Mouse (Mus musculus) heart, postnatal 0 days (tissue): Measurements from ENCODE around the gene Gm42906. TPM values are rescaled to one million over a fixed set of nuclear protein-coding genes. Genes with fewer than 3 reads are reported as not detected.

Experiments used
- ATAC-seq: fragments of 200-750 bp; cut with Nextera tagmentation; 2 replicates; pipeline ENCODE4 v1.8.0; 2017; ENCODE audit warnings: low read depth, moderate number of reproducible peaks, moderate library complexity; ENCODE audit not compliant: insufficient read depth
- DNase-seq: peaks from one replicate; pipeline ENCODE4 v3.0.0-alpha.2; 2016; ENCODE audit warnings: low spot score
- H3K27ac ChIP-seq: fragments of 300-500 bp; sonication (generic); 2 replicates; pipeline ENCODE4 v1.5.1; 2014; ENCODE audit warnings: low read depth, mild to moderate bottlenecking
- H3K27me3 ChIP-seq: fragments of 300-500 bp; sonication (generic); 2 replicates; pipeline ENCODE4 v1.6.1; 2014; ENCODE audit warnings: low read length, mixed read lengths; ENCODE audit not compliant: control insufficient read depth, insufficient read depth
- H3K36me3 ChIP-seq: fragments of 300-500 bp; sonication (generic); replicated peaks from 2 replicates; pipeline ENCODE4 v1.6.1; 2014; ENCODE audit warnings: low read length, mixed read lengths; ENCODE audit not compliant: control insufficient read depth, insufficient read depth
- H3K4me1 ChIP-seq: fragments of 300-500 bp; sonication (generic); 2 replicates; pipeline ENCODE4 v1.6.1; 2014; ENCODE audit warnings: antibody characterized with exemption; ENCODE audit not compliant: control insufficient read depth, insufficient read depth
- H3K4me2 ChIP-seq: fragments of 300-500 bp; sonication (generic); 2 replicates; pipeline ENCODE4 v1.6.1; 2014; ENCODE audit warnings: low read depth, mild to moderate bottlenecking, low read length, moderate library complexity
- H3K4me3 ChIP-seq: fragments of 300-500 bp; sonication (generic); 2 replicates; pipeline ENCODE4 v1.5.1; 2014; ENCODE audit warnings: low read depth, low read length
- H3K9ac ChIP-seq: fragments of 300-500 bp; sonication (generic); replicated peaks from 2 replicates; pipeline ENCODE4 v1.6.1; 2014; ENCODE audit warnings: low read depth, low read length, mixed read lengths
- H3K9me3 ChIP-seq: fragments of 300-500 bp; sonication (generic); replicated peaks from 2 replicates; pipeline ENCODE4 v1.6.1; 2016; ENCODE audit warnings: low read length; ENCODE audit not compliant: control insufficient read depth
- CTCF ChIP-seq: IDR thresholded peaks from 2 replicates; pipeline ENCODE4 v1.5.1; 2016; ENCODE audit warnings: antibody characterized with exemption, control low read depth, low read depth
- EP300 ChIP-seq: IDR thresholded peaks from 2 replicates; pipeline ENCODE4 v1.6.1; 2016; ENCODE audit warnings: antibody characterized with exemption, low read depth
- WGBS: fragments of 180-500 bp; shearing (Covaris S2); extraction: QIAGEN DNeasy Blood & Tissue Kit; methylation state at CpG from one replicate; pipeline ENCODE4 v1.1.7; 2014; 5-methylcytosine and 5-hydroxymethylcytosine counted together
- polyA plus RNA-seq: library from polyadenylated mRNA; unstranded; fragments of >200 nt; fragmentation: Nextera tagmentation; extraction: Ambion mirVana; gene quantifications from 2 replicates; pipeline ENCODE4 v1.2.1, GENCODE M21; 2015
- total RNA-seq: library from RNA; depleted of rRNA; stranded (reverse); fragments of >200 nt; gene quantifications from 2 replicates; pipeline ENCODE4 v1.2.3, GENCODE M21; 2014; ENCODE audit warnings: low replicate concordance

The Gm42906 gene
- total and polyA plus RNA-seq, 2 experiments from 2014 or later = not detected

- Histone ChIP-seq H3K27ac (no peak overlapping the region), H3K27me3 (no peaks in the 10 kb centered on the region), H3K9ac (no peak overlapping the region), H3K4me3 (no peak overlapping the region), H3K36me3 (no peaks in the 10 kb centered on the region), H3K9me3 (no peaks in the 10 kb centered on the region), H3K4me2 (no peak overlapping the region), H3K4me1 (no peaks in the 10 kb centered on the region; the same call in 1 of the 2 replicates)
- ATAC-seq (no peak), DNase-seq (no peak)
- TF ChIP-seq CTCF (no peak), EP300 (no peak)
- 78% methylated on average over 2 of the region's 2 CpGs for WGBS
Observed at GRCm38 (mm10) chr5:151371130-151371529, 56.8 kb downstream of the Gm42906 start.

DNA sequence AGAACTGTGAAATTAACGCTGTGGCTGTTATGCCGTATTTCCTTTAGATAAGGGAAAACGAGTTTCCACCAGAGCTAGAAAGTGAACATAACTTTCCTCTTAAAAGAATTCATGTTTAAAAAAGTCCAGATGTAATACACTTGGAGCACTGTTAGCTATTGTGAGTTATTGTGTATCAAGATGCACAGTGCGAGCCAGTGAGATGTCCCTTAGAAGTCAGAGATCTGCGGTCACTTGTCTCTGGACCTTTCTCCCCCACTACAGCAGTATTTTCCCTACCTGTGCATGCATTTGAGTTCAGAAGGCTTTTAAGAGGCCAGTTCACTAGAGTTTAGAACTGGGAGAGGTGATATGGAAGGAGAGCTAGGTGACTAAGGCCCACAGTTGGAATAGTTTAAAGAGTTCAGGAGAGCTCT is 58.6 kb downstream of the Gm42906 start:
- Histone ChIP-seq H3K9me3 (no peaks in the 10 kb centered on the region), H3K36me3 (no peaks in the 10 kb centered on the region), H3K4me1 (no peaks in the 10 kb centered on the region; the same call in 1 of the 2 replicates), H3K4me2 (peak overlapping the region; percentile 69), H3K27ac (peak overlapping the region; percentile 93), H3K27me3 (no peaks in the 10 kb centered on the region), H3K4me3 (peak overlapping the region; percentile 53), H3K9ac (peak overlapping the region; percentile 68)
- WGBS = 38% methylated on average over 5 of the region's 5 CpGs
- TF ChIP-seq CTCF = no peak
- no peak for TF ChIP-seq EP300
- DNase-seq (peak; percentile 6), ATAC-seq (no peak)

DNA sequence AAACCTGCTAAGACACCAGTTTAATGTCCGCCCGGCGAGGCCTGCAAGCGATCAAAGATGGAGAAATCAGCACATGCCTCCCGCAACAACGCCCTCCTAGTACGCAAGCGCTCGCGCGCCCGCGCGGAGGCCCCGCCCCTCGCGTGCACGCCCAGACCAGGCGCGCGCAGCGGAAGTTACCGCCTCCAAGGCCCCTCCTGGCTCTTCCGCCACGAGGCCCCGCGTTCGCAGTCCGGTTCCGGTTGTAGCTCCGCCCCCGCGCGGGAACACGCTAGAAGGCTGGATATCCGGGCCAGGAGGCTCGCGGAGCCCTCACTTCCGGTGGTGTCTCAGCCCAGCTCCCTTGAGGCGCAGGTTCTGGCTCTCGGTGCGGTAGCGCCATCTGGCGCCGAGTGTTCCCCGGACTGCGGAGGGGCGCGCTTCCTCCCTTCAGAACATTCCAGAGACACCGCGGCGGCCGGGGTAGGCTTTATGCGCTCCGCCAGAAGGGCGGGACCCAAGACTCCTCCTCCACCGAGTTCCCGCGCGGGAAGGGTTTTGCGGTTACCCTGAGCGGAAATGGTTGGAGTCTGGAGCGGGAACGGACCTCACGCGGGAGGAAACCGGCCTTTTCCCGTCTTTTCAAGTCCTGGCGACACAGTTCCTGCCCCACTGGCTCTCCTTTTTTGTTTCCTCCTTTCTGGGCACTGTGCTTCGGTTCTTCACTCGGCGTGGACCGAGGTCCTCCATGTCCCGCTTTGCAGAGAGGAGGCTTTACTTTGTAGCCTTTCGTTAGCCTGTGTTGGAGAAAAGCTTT is 59.4 kb downstream of the Gm42906 start:
- ATAC-seq (peak; percentile 97), DNase-seq (peak; percentile 99)
- under 1% methylated on average over 75 of the region's 75 CpGs for WGBS
- Histone ChIP-seq H3K36me3 (no peaks in the 10 kb centered on the region), H3K27ac (peak overlapping the region; percentile 93), H3K4me2 (peak overlapping the region; percentile 71), H3K4me3 (peak overlapping the region; percentile 53), H3K27me3 (no peaks in the 10 kb centered on the region), H3K9me3 (no peaks in the 10 kb centered on the region), H3K9ac (peak overlapping the region; percentile 68), H3K4me1 (no peaks in the 10 kb centered on the region; the same call in 1 of the 2 replicates)
- TF ChIP-seq EP300 = peak; percentile 82; the same call in 1 of the 2 replicates
- TF ChIP-seq CTCF = peak; percentile 95

DNA sequence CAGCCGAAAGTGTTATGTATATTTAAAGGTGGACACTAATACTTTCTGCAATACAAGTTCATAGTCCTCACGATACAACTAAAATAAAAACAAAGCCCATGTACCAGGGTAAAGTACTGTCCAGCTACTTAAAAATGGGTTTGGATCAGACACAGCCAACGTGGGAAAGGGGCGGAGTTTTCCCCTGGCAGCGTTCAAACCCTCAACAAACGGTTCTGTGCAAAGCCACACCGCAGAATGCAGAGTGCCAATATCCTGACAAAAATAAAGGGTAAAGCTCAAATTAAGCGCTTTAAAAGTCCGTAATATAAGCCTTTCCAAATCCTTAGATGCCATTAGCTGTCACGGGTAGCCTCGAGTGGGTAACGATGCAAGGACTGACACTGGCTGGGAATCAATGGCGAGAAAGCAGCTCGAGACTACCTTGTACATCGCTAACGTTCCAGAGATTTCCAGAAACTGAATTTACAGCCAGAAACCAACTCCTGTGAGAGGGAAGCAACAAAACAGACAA is 60.0 kb downstream of the Gm42906 start:
- DNase-seq (no peak), ATAC-seq (0 out of 2 replicates have a peak, but pooled peaks have one; percentile 1)
- TF ChIP-seq CTCF (no peak), EP300 (no peak)
- no peaks in the 10 kb centered on the region for H3K27me3 ChIP-seq
- no peaks in the 10 kb centered on the region for H3K9me3 ChIP-seq
- peak overlapping the region; percentile 53 for H3K4me3 ChIP-seq
- no peaks in the 10 kb centered on the region; the same call in 1 of the 2 replicates for H3K4me1 ChIP-seq
- H3K36me3 ChIP-seq = no peaks in the 10 kb centered on the region
- peak overlapping the region; percentile 93 for H3K27ac ChIP-seq
- peak overlapping the region; percentile 71 for H3K4me2 ChIP-seq
- WGBS = 9% methylated on average over 16 of the region's 16 CpGs
- H3K9ac ChIP-seq = peak overlapping the region; percentile 11

- H3K9ac ChIP-seq = no peak overlapping the region
- H3K36me3 ChIP-seq = no peaks in the 10 kb centered on the region
- peak overlapping the region; percentile 71 for H3K4me2 ChIP-seq
- ATAC-seq (no peak), DNase-seq (no peak)
- no peaks in the 10 kb centered on the region for H3K27me3 ChIP-seq
- peak overlapping the region; percentile 53 for H3K4me3 ChIP-seq
- H3K4me1 ChIP-seq = no peaks in the 10 kb centered on the region; the same call in 1 of the 2 replicates
- peak overlapping the region; percentile 93 for H3K27ac ChIP-seq
- H3K9me3 ChIP-seq = no peaks in the 10 kb centered on the region
- WGBS = 87% methylated on average over 1 of the region's 1 CpGs
- TF ChIP-seq CTCF (no peak), EP300 (no peak)
Observed at GRCm38 (mm10) chr5:151367317-151367716, 60.6 kb downstream of the Gm42906 start.
